In the genomic region with DNA sequence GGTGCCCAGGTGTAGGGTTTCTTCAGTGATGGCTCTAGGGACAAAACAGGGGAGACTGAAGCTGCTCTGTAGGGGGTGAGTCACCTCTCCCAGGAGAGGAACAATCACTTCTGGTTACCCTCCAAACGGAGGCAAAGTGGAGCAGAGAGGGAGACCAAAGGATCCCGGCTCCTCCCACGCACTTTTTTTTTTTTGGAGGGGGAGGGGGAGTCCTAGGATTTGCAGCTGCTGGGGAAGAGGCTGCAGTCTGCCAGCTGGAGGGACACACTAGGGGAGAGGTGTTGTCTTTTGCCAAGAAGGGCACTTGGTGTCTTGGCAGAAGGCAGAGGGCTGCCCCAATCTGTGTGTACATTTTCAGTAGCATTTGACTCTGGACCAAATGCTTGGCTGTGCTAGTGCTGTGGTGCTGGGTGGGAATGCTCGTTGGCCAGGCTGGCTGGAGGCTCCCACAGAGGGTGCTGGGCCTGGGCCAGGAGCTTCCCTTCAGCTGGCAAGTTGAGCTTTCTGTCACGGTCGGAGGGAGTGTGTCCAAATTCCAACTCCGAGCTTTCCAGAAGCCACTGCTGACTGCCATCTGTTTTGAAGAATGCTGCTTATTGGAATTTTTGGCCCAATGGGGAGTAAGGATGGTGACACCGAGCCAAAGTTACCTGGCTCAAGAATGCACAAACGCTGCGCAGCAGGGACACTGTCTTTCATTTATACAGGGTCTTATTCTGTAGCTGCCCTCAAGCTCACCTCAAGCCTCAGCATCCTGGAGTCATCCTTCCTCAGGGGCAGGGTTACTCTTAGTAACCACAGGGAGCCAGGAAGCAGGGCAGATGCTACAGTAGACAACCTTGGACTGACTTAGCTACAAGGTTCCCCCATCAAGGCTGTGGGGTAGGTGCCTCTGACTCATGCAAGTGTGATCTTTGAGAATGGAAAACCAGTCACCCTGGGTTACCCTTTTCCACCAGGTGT, we compare ENCODE assay signal across 8 mouse cellular contexts. TPM values are rescaled to one million over a fixed set of nuclear protein-coding genes. Genes with fewer than 3 reads are reported as not detected.
DNase-seq lines count a peak whose midpoint lies in the region; ATAC-seq and TF ChIP-seq lines count a peak whose summit lies in the region.

No protein-coding gene starts in this region.

- H3K4me1 ChIP-seq in cortical plate, adult 2 months (ENCODE audit: control insufficient read depth, insufficient read depth, low read length) = peaks cover 3% of the 10 kb centered on the region
- peaks cover 44% of the 10 kb centered on the region for H3K4me1 ChIP-seq in intestine, embryonic 15.5 days (replicated peaks)
- peaks cover 28% of the 10 kb centered on the region for H3K4me1 ChIP-seq in stomach, embryonic 14.5 days (ENCODE audit: control insufficient read depth, insufficient read depth, low read length)

- no peaks in the 10 kb centered on the region for H3K9me3 ChIP-seq in intestine, embryonic 15.5 days
- no peaks in the 10 kb centered on the region for H3K9me3 ChIP-seq in stomach, embryonic 14.5 days (ENCODE audit: control insufficient read depth, low read depth, low read length)

- peak; percentile 58 for DNase-seq in retina, postnatal 1 day
- DNase-seq in retina, embryonic 14.5 days (ENCODE audit: low spot score) = no peak
- peak; percentile 75 to 80 for DNase-seq in gastrocnemius, postnatal 36 days
- DNase-seq in left cerebral cortex, postnatal 10 days (ENCODE audit: extremely low spot score in 1 of 2, low spot score in 2 of 2) = peak; percentile 89 to 91

- H3K4me2 ChIP-seq in intestine, embryonic 15.5 days (replicated peaks) = peak overlapping the region; percentile 70
- H3K4me2 ChIP-seq in stomach, embryonic 14.5 days (replicated peaks; ENCODE audit: low read depth, low read length) = peak overlapping the region; percentile 43

- no peak for TF ChIP-seq CTCF in cortical plate, adult 2 months (IDR thresholded peaks at IDR 0.05; ENCODE audit: extremely low read depth, insufficient read depth, low read length)

- peak; percentile 64 for ATAC-seq in intestine, embryonic 15.5 days
- peak; percentile 32 for ATAC-seq in megakaryocyte progenitor cell, adult 5-6 weeks (replicated peaks; ENCODE audit: poor library complexity)
- peak; percentile 57 for ATAC-seq in stomach, embryonic 14.5 days (ENCODE audit: insufficient number of reproducible peaks, insufficient read depth, low FRiP score, low read depth)

- intact Hi-C loops in gastrocnemius, postnatal 36 days (cut with DNase I) = no loop called here
- intact Hi-C loops in left cerebral cortex, postnatal 10 days (cut with DNase I) = no loop called here

- H3K27ac ChIP-seq in cortical plate, adult 2 months (ENCODE audit: insufficient read depth, low read length) = peak overlapping the region; percentile 50
- peak overlapping the region; percentile 96 for H3K27ac ChIP-seq in intestine, embryonic 15.5 days
- peak overlapping the region; percentile 95 for H3K27ac ChIP-seq in stomach, embryonic 14.5 days (ENCODE audit: low read length)

- peaks cover 5% of the 10 kb centered on the region; the same call in 1 of the 2 replicates for H3K36me3 ChIP-seq in intestine, embryonic 15.5 days
- H3K36me3 ChIP-seq in stomach, embryonic 14.5 days (ENCODE audit: control insufficient read depth, insufficient read depth, low read length) = peaks cover 8% of the 10 kb centered on the region

- H3K4me3 ChIP-seq in cortical plate, adult 2 months (ENCODE audit: insufficient read depth, low read length) = no peak overlapping the region
- H3K4me3 ChIP-seq in intestine, embryonic 15.5 days (replicated peaks) = peak overlapping the region; percentile 32
- H3K4me3 ChIP-seq in stomach, embryonic 14.5 days (ENCODE audit: low read depth, low read length) = peak overlapping the region; percentile 19

- H3K9ac ChIP-seq in intestine, embryonic 15.5 days = peak overlapping the region; percentile 43
- H3K9ac ChIP-seq in stomach, embryonic 14.5 days (replicated peaks; ENCODE audit: low read depth, low read length) = no peak overlapping the region

- H3K27me3 ChIP-seq in intestine, embryonic 15.5 days (replicated peaks) = no peaks in the 10 kb centered on the region
- no peaks in the 10 kb centered on the region for H3K27me3 ChIP-seq in stomach, embryonic 14.5 days (ENCODE audit: control insufficient read depth, insufficient read depth, low read length)

- TF ChIP-seq POLR2A in cortical plate, adult 2 months (IDR thresholded peaks at IDR 0.05; ENCODE audit: extremely low read depth, insufficient read depth, low read length) = no peak

- 13% methylated on average over 10 of the region's 10 CpGs for WGBS in intestine, embryonic 15.5 days
- 8% methylated on average over 10 of the region's 10 CpGs for WGBS in stomach, embryonic 14.5 days

RNA-seq across cellular contexts. Expression of gene Zdhhc18, which starts 10.5 kb away (rescaled TPM):
- polyA plus RNA-seq in cortical plate, adult 2 months (2012; rRNA removed) = 36.8 and 38.4 TPM in 2 replicates
- total RNA-seq in gastrocnemius, postnatal 36 days (2021) = 10 to 100 TPM; 24.5 to 35.2 TPM
- 2.0 and 4.1 TPM in 2 replicates for polyA plus RNA-seq in intestine, embryonic 15.5 days (2015; fragmentation: Nextera tagmentation; extraction: Ambion mirVana)
- total RNA-seq in left cerebral cortex, postnatal 10 days (2021) = 10 to 100 TPM; 31.8 to 34.1 TPM
- 16.2 and 27.0 TPM in 2 replicates for total RNA-seq in megakaryocyte progenitor cell, adult 5-6 weeks (2015)
- total RNA-seq in megakaryocyte progenitor cell, adult 5-6 weeks (2017) = 7.8 and 11.5 TPM in 2 replicates
- 2.7 and 3.2 TPM in 2 replicates for polyA plus RNA-seq in stomach, embryonic 14.5 days (2014; fragmentation: Nextera tagmentation; extraction: Ambion mirVana)

RNA-seq across cellular contexts. Expression of gene Pigv, which starts 12.0 kb away (rescaled TPM):
- 6.6 and 7.4 TPM in 2 replicates for polyA plus RNA-seq in cortical plate, adult 2 months (2012; rRNA removed)
- total RNA-seq in gastrocnemius, postnatal 36 days (2021) = 10 to 100 TPM in 1 of 2 experiments, 1 to 10 TPM in 1; 8.4 to 10.4 TPM
- polyA plus RNA-seq in intestine, embryonic 15.5 days (2015; fragmentation: Nextera tagmentation; extraction: Ambion mirVana) = 16.9 and 17.7 TPM in 2 replicates
- total RNA-seq in left cerebral cortex, postnatal 10 days (2021) = 10 to 100 TPM in 1 of 2 experiments, 1 to 10 TPM in 1; 8.8 to 10.1 TPM
- 5.1 and 8.5 TPM in 2 replicates for total RNA-seq in megakaryocyte progenitor cell, adult 5-6 weeks (2015)
- total RNA-seq in megakaryocyte progenitor cell, adult 5-6 weeks (2017) = 5.0 and 5.2 TPM in 2 replicates
- polyA plus RNA-seq in stomach, embryonic 14.5 days (2014; fragmentation: Nextera tagmentation; extraction: Ambion mirVana) = 15.6 and 18.9 TPM in 2 replicates

RNA-seq across cellular contexts. Expression of gene Sfn, which starts 58.5 kb away (rescaled TPM):
- polyA plus RNA-seq in cortical plate, adult 2 months (2012; rRNA removed) = 2.1 and 2.6 TPM in 2 replicates
- 1 to 10 TPM in 1 of 2 experiments, under 1 TPM in 1; 0.94 to 1.2 TPM for total RNA-seq in gastrocnemius, postnatal 36 days (2021)
- 47.4 and 51.0 TPM in 2 replicates for polyA plus RNA-seq in intestine, embryonic 15.5 days (2015; fragmentation: Nextera tagmentation; extraction: Ambion mirVana)
- total RNA-seq in left cerebral cortex, postnatal 10 days (2021) = 1 to 10 TPM; 1.4 to 1.7 TPM
- total RNA-seq in megakaryocyte progenitor cell, adult 5-6 weeks (2015) = 3.6 and 3.7 TPM in 2 replicates
- total RNA-seq in megakaryocyte progenitor cell, adult 5-6 weeks (2017) = 2.9 and 4.7 TPM in 2 replicates
- 158 and 163 TPM in 2 replicates for polyA plus RNA-seq in stomach, embryonic 14.5 days (2014; fragmentation: Nextera tagmentation; extraction: Ambion mirVana)
